In the genomic region with DNA sequence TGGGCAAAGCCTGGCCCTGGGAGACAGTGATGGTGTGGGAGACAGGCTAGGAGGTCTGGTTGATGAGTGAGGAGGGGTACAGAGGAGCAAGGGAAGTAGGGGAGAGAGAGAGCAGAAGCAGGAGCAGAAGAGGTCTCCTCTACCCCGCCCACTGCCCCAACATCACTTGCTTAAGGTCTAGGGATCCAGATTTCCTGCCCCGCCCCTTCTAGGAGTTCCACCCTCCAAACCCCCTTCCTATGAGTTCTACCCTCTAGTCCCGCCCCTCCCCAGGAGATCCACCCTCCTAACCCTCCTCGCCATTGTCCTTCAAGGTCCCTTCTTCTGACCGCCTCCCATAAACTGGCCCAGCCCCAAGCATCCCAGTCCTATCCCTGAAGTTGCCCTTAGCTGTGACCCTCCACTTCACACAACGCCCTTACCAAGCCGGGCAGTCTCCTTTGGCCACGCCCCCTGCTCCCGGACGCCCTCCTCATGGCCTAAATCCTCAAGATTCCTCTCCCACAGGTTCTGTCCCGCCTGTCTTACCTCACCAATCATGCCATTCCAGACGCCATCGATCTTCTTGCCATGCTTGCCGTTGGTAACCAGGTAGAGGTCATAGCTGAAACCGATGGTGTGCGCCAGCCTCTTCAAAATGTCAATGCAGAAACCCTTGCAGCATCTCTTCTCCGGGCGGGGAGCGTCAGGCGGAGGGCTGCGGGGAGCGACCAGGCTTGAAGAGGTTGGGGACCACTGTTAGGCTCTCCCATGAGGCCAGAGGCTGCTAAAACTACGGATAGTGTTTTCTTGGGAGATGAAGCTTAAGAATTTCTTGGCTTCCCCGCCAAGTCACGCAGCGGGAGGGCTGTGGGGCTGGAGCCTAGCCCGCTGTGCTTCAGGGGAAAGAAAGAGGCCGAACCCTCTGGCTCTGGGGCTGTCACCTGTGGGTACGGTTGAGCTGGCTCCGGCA, we compare ENCODE assay signal across 9 mouse cellular contexts. TPM values are rescaled to one million over a fixed set of nuclear protein-coding genes. Genes with fewer than 3 reads are reported as not detected.
DNase-seq lines count a peak whose midpoint lies in the region; ATAC-seq lines count a peak whose summit lies in the region.
"Had no signal": no experiment of that assay in that cellular context is flagged by ENCODE, and none has a peak within 500 bp of the region (broad histone marks: within the 10 kb centered on the region; RNA-seq: fewer than 3 reads in every experiment).

No protein-coding gene starts in this region.

- peak overlapping the region; percentile 53 for H3K4me3 ChIP-seq in heart, embryonic 13.5 days
- peak overlapping the region; percentile 19 for H3K4me3 ChIP-seq in hindbrain, embryonic 14.5 days (replicated peaks; ENCODE audit: low read length)
- H3K4me3 ChIP-seq in lung, embryonic 16.5 days (ENCODE audit: low read length) = peak overlapping the region; percentile 46
- peak overlapping the region; percentile 42 for H3K4me3 ChIP-seq in stomach, embryonic 16.5 days (replicated peaks; ENCODE audit: low read length)

- H3K9me3 ChIP-seq in heart, embryonic 13.5 days = no peaks in the 10 kb centered on the region
- no peaks in the 10 kb centered on the region for H3K9me3 ChIP-seq in hindbrain, embryonic 14.5 days (ENCODE audit: control insufficient read depth, low read length)
- no peaks in the 10 kb centered on the region for H3K9me3 ChIP-seq in lung, embryonic 16.5 days (ENCODE audit: control insufficient read depth, low read length)
- no peaks in the 10 kb centered on the region for H3K9me3 ChIP-seq in stomach, embryonic 16.5 days (replicated peaks; ENCODE audit: control insufficient read depth, low read length)

- intact Hi-C loops in heart, postnatal 36 days (cut with DNase I) = no loop called here

- peak overlapping the region; percentile 71 for H3K9ac ChIP-seq in heart, embryonic 13.5 days
- 0 out of 2 replicates have a peak overlapping the region, but pooled peaks have one; percentile 18 for H3K9ac ChIP-seq in hindbrain, embryonic 14.5 days
- peak overlapping the region; percentile 48 for H3K9ac ChIP-seq in lung, embryonic 16.5 days (ENCODE audit: low read length)
- H3K9ac ChIP-seq in stomach, embryonic 16.5 days (ENCODE audit: low read length) = peak overlapping the region; percentile 53; the same call in 1 of the 2 replicates

- H3K27ac ChIP-seq in heart, embryonic 13.5 days (replicated peaks) = no peak overlapping the region
- no peak overlapping the region for H3K27ac ChIP-seq in hindbrain, embryonic 14.5 days
- H3K27ac ChIP-seq in lung, embryonic 16.5 days (ENCODE audit: low read length) = no peak overlapping the region
- no peak overlapping the region for H3K27ac ChIP-seq in stomach, embryonic 16.5 days (ENCODE audit: low read length)
- H3K27ac ChIP-seq: macrophage had no signal

- no peak for ATAC-seq in heart, embryonic 13.5 days (ENCODE audit: extremely low read depth, insufficient number of reproducible peaks, low FRiP score, low TSS enrichment)
- peak; percentile 33; the same call in 1 of the 2 replicates for ATAC-seq in hindbrain, embryonic 14.5 days (ENCODE audit: low FRiP score)
- ATAC-seq in lung, embryonic 16.5 days (ENCODE audit: low read depth) = peak; percentile 42; the same call in 1 of the 2 replicates
- ATAC-seq in stomach, embryonic 16.5 days (ENCODE audit: insufficient read depth, low FRiP score) = peak; percentile 32

- peaks cover 14% of the 10 kb centered on the region for H3K4me1 ChIP-seq in heart, embryonic 13.5 days
- H3K4me1 ChIP-seq in hindbrain, embryonic 14.5 days (replicated peaks; ENCODE audit: control insufficient read depth, insufficient read depth, low read length) = 0 out of 2 replicates have a peak, but pooled peaks cover 5% of the 10 kb centered on the region
- peaks cover 15% of the 10 kb centered on the region for H3K4me1 ChIP-seq in lung, embryonic 16.5 days (replicated peaks; ENCODE audit: control insufficient read depth, insufficient read depth, low read length)
- 0 out of 2 replicates have a peak, but pooled peaks cover 9% of the 10 kb centered on the region for H3K4me1 ChIP-seq in stomach, embryonic 16.5 days (ENCODE audit: control insufficient read depth, insufficient read depth, low read length)

- 4% methylated on average over 30 of the region's 30 CpGs for WGBS in heart, embryonic 13.5 days
- WGBS in hindbrain, embryonic 14.5 days = 5% methylated on average over 29 of the region's 30 CpGs
- WGBS in lung, embryonic 16.5 days = 4% methylated on average over 29 of the region's 30 CpGs
- WGBS in stomach, embryonic 16.5 days = 7% methylated on average over 30 of the region's 30 CpGs

- H3K4me2 ChIP-seq in heart, embryonic 13.5 days = peak overlapping the region; percentile 76
- peak overlapping the region; percentile 41 for H3K4me2 ChIP-seq in hindbrain, embryonic 14.5 days (replicated peaks)
- H3K4me2 ChIP-seq in lung, embryonic 16.5 days (ENCODE audit: low read depth, low read length) = peak overlapping the region; percentile 68
- peak overlapping the region; percentile 48 for H3K4me2 ChIP-seq in stomach, embryonic 16.5 days (ENCODE audit: low read depth, low read length)

- DNase-seq in heart, postnatal 36 days = no peak
- peak; percentile 50 to 57 for DNase-seq in cerebellum, postnatal 36 days
- DNase-seq in hindbrain, embryonic 14.5 days (ENCODE audit: low spot score) = no peak
- no peak for DNase-seq in adrenal gland, adult (ENCODE audit: inconsistent age in 2 of 2, low spot score in 1 of 2)
- DNase-seq in adipocyte (ENCODE audit: low spot score) = no peak

- H3K27me3 ChIP-seq in heart, embryonic 13.5 days (replicated peaks) = peaks cover 78% of the 10 kb centered on the region
- H3K27me3 ChIP-seq in hindbrain, embryonic 14.5 days (ENCODE audit: control insufficient read depth, insufficient read depth, low read length) = peaks cover 37% of the 10 kb centered on the region
- H3K27me3 ChIP-seq in lung, embryonic 16.5 days (ENCODE audit: control insufficient read depth, insufficient read depth, low read depth, low read length) = peaks cover 6% of the 10 kb centered on the region; the same call in 1 of the 2 replicates
- 0 out of 2 replicates have a peak, but pooled peaks cover 6% of the 10 kb centered on the region for H3K27me3 ChIP-seq in stomach, embryonic 16.5 days (ENCODE audit: control insufficient read depth, insufficient read depth, low read length)

- no peaks in the 10 kb centered on the region for H3K36me3 ChIP-seq in heart, embryonic 13.5 days
- H3K36me3 ChIP-seq in hindbrain, embryonic 14.5 days (replicated peaks; ENCODE audit: control insufficient read depth, insufficient read depth) = no peaks in the 10 kb centered on the region
- H3K36me3 ChIP-seq in lung, embryonic 16.5 days (ENCODE audit: control insufficient read depth, insufficient read depth, low read length) = no peaks in the 10 kb centered on the region
- no peaks in the 10 kb centered on the region for H3K36me3 ChIP-seq in stomach, embryonic 16.5 days (ENCODE audit: control insufficient read depth, insufficient read depth, low read length)

RNA-seq across cellular contexts. Expression of a gene that starts 15.3 kb away (rescaled TPM):
- polyA plus RNA-seq in heart, embryonic 13.5 days (2015; fragmentation: Nextera tagmentation; extraction: Ambion mirVana) = 56.4 and 58.7 TPM in 2 replicates
- total RNA-seq in heart, postnatal 36 days (2021) = 100 to 1,000 TPM; 118 TPM
- polyA plus RNA-seq in hindbrain, embryonic 14.5 days (2014; fragmentation: Nextera tagmentation; extraction: Ambion mirVana) = 90.3 and 96.6 TPM in 2 replicates
- 76.6 and 76.7 TPM in 2 replicates for polyA plus RNA-seq in lung, embryonic 16.5 days (2015; fragmentation: Nextera tagmentation; extraction: Ambion mirVana)
- 76.7 and 87.0 TPM in 2 replicates for polyA plus RNA-seq in stomach, embryonic 16.5 days (2015; fragmentation: Nextera tagmentation; extraction: Ambion mirVana)

RNA-seq across cellular contexts. Expression of a gene that starts 21.0 kb away (rescaled TPM):
- polyA plus RNA-seq in heart, embryonic 13.5 days (2015; fragmentation: Nextera tagmentation; extraction: Ambion mirVana) = 0.13 and 0.23 TPM in 2 replicates
- under 1 TPM; 0.38 to 0.44 TPM for total RNA-seq in heart, postnatal 36 days (2021)
- polyA plus RNA-seq in hindbrain, embryonic 14.5 days (2014; fragmentation: Nextera tagmentation; extraction: Ambion mirVana) = 4.3 and 4.4 TPM in 2 replicates
- polyA plus RNA-seq in lung, embryonic 16.5 days (2015; fragmentation: Nextera tagmentation; extraction: Ambion mirVana) = 0.34 and 0.40 TPM in 2 replicates
- 0.23 and 0.40 TPM in 2 replicates for polyA plus RNA-seq in stomach, embryonic 16.5 days (2015; fragmentation: Nextera tagmentation; extraction: Ambion mirVana)
- polyA plus RNA-seq: macrophage had no signal

RNA-seq across cellular contexts. Expression of a gene that starts 26.5 kb away (rescaled TPM):
- polyA plus RNA-seq in heart, embryonic 13.5 days (2015; fragmentation: Nextera tagmentation; extraction: Ambion mirVana) = 41.9 and 44.1 TPM in 2 replicates
- total RNA-seq in heart, postnatal 36 days (2021) = 10 to 100 TPM; 11.5 to 11.6 TPM
- polyA plus RNA-seq in hindbrain, embryonic 14.5 days (2014; fragmentation: Nextera tagmentation; extraction: Ambion mirVana) = 37.6 and 42.6 TPM in 2 replicates
- 50.0 and 51.4 TPM in 2 replicates for polyA plus RNA-seq in lung, embryonic 16.5 days (2015; fragmentation: Nextera tagmentation; extraction: Ambion mirVana)
- polyA plus RNA-seq in stomach, embryonic 16.5 days (2015; fragmentation: Nextera tagmentation; extraction: Ambion mirVana) = 50.3 and 53.7 TPM in 2 replicates

RNA-seq across cellular contexts. Expression of a gene that starts 32.6 kb away (rescaled TPM):
- 0.39 and 0.43 TPM in 2 replicates for polyA plus RNA-seq in heart, embryonic 13.5 days (2015; fragmentation: Nextera tagmentation; extraction: Ambion mirVana)
- total RNA-seq in heart, postnatal 36 days (2021) = under 1 TPM; 0.67 to 0.98 TPM
- 1.3 TPM in 2 replicates for polyA plus RNA-seq in hindbrain, embryonic 14.5 days (2014; fragmentation: Nextera tagmentation; extraction: Ambion mirVana)
- 0.68 and 1.3 TPM in 2 replicates for polyA plus RNA-seq in lung, embryonic 16.5 days (2015; fragmentation: Nextera tagmentation; extraction: Ambion mirVana)
- polyA plus RNA-seq in stomach, embryonic 16.5 days (2015; fragmentation: Nextera tagmentation; extraction: Ambion mirVana) = 0.91 and 0.98 TPM in 2 replicates
- polyA plus RNA-seq: macrophage had no signal

RNA-seq across cellular contexts. Expression of a gene that starts 39.3 kb away (rescaled TPM):
- 0.90 and 1.1 TPM in 2 replicates for polyA plus RNA-seq in heart, embryonic 13.5 days (2015; fragmentation: Nextera tagmentation; extraction: Ambion mirVana)
- total RNA-seq in heart, postnatal 36 days (2021) = not detected
- polyA plus RNA-seq in hindbrain, embryonic 14.5 days (2014; fragmentation: Nextera tagmentation; extraction: Ambion mirVana) = 0.39 and 0.40 TPM in 2 replicates
- polyA plus RNA-seq in lung, embryonic 16.5 days (2015; fragmentation: Nextera tagmentation; extraction: Ambion mirVana) = 0.26 and 1.9 TPM in 2 replicates
- polyA plus RNA-seq in stomach, embryonic 16.5 days (2015; fragmentation: Nextera tagmentation; extraction: Ambion mirVana) = 0.49 and 1.2 TPM in 2 replicates
- polyA plus RNA-seq: macrophage had no signal

Comparison
In these comparisons a context has a peak if more than half of its experiments do, and no peak if none do; other contexts are left out.
1. H3K9ac ChIP-seq: peak in every context shown above with its lines; median percentile 71 in heart, embryonic 13.5 days; 53 in stomach, embryonic 16.5 days; 48 in lung, embryonic 16.5 days; 18 in hindbrain, embryonic 14.5 days.
2. DNase-seq: peak in cerebellum, postnatal 36 days (2 of 2); none in heart, postnatal 36 days (0 of 2), hindbrain, embryonic 14.5 days (single experiment), adrenal gland, adult (0 of 2) and adipocyte (single experiment).
3. Peak in every context shown above with its lines, with median percentiles within 50 percentile points of each other: H3K4me2 ChIP-seq and H3K4me3 ChIP-seq.